Mouse (Mus musculus) megakaryocyte, adult 5-6 weeks (primary cell): Measurements from ENCODE around the gene Cops7a. TPM values are rescaled to one million over a fixed set of nuclear protein-coding genes. Genes with fewer than 3 reads are reported as not detected.

Experiments used
- ATAC-seq: 2 replicates; pipeline ENCODE4 v1.8.0; 2016; ENCODE audit warnings: mild to moderate bottlenecking, inconsistent platforms; ENCODE audit not compliant: poor library complexity, severe bottlenecking
- total RNA-seq, 2 experiments: library from RNA; stranded (forward) in 1 of 2; stranded (reverse) in 1 of 2; fragments of 153-499, 151-499 nt in 1 of 2; fragments of 221-1000, 200-1000 nt in 1 of 2; gene quantifications; 2 replicates each; pipeline versions ENCODE4 v1.2.3 to v1.2.4; 2015 to 2017

Gene Cops7a
- total RNA-seq, 2 experiments from 2014 or later: 25.7 to 35.4 TPM

GRCm38 (mm10) chr6:124918890-124919627 is 46.3 kb downstream of the Cops7a start:
- ATAC-seq: no peak

- ATAC-seq: no peak
These were observed 47.0 kb downstream of the Cops7a start for GRCm38 (mm10) chr6:124918331-124918690.

- ATAC-seq: peak; percentile 35
These were observed 47.6 kb downstream of the Cops7a start for GRCm38 (mm10) chr6:124917518-124918330.

- ATAC-seq: peak; percentile 78
These were observed 48.4 kb downstream of the Cops7a start for GRCm38 (mm10) chr6:124916695-124917517.

- no peak for ATAC-seq
These were observed 49.2 kb downstream of the Cops7a start for GRCm38 (mm10) chr6:124915942-124916694.

- no peak for ATAC-seq
These were observed 50.0 kb downstream of the Cops7a start for GRCm38 (mm10) chr6:124915160-124915941.

- no peak for ATAC-seq
These were observed 50.8 kb downstream of the Cops7a start for GRCm38 (mm10) chr6:124914511-124914910.

- ATAC-seq: no peak
These were observed 51.5 kb downstream of the Cops7a start for GRCm38 (mm10) chr6:124913721-124914285.

GRCm38 (mm10) chr6:124913214-124913613 is 52.1 kb downstream of the Cops7a start:
- ATAC-seq: 0 out of 2 replicates have a peak, but pooled peaks have one; percentile 15

GRCm38 (mm10) chr6:124911533-124912218 is 53.7 kb downstream of the Cops7a start, which contains the start of gene Lag3:
TSS of gene Lag3 (minus strand) at chr6:124911705.
- peak; percentile 24; the same call in 1 of the 2 replicates for ATAC-seq

GRCm38 (mm10) chr6:124910032-124910431 is 55.3 kb downstream of the Cops7a start:
- peak; percentile 26; the same call in 1 of the 2 replicates for ATAC-seq

Other genes with a start within 250 kb of the Cops7a start
- gene Ptpn6, start 226.8 kb downstream of the Cops7a start, total RNA-seq (2015): 308 and 336 TPM in 2 replicates
- gene Ptpn6, start 226.8 kb downstream of the Cops7a start, total RNA-seq (2017): 1,009 and 1,024 TPM in 2 replicates
- 177 and 203 TPM in 2 replicates for gene Grcc10, start 224.2 kb downstream of the Cops7a start, total RNA-seq (2015)
- gene Grcc10, start 224.2 kb downstream of the Cops7a start, total RNA-seq (2017): 121 and 136 TPM in 2 replicates
- gene Gm45234, start 209.5 kb downstream of the Cops7a start, total RNA-seq (2015): not detected in 2 replicates
- not detected in 2 replicates for gene Gm45234, start 209.5 kb downstream of the Cops7a start, total RNA-seq (2017)
- gene Atn1, start 209.0 kb downstream of the Cops7a start, total RNA-seq (2015): 25.7 and 29.8 TPM in 2 replicates
- gene Atn1, start 209.0 kb downstream of the Cops7a start, total RNA-seq (2017): 3.0 and 10.9 TPM in 2 replicates
- gene Eno2, start 195.9 kb downstream of the Cops7a start, total RNA-seq (2015): not detected in 2 replicates
- not detected in 2 replicates for gene Eno2, start 195.9 kb downstream of the Cops7a start, total RNA-seq (2017)
- gene Lrrc23, start 185.8 kb downstream of the Cops7a start, total RNA-seq (2015): not detected in 2 replicates
- gene Lrrc23, start 185.8 kb downstream of the Cops7a start, total RNA-seq (2017): 0.26 and 3.9 TPM in 2 replicates
- 5.1 and 8.0 TPM in 2 replicates for gene Spsb2, start 156.9 kb downstream of the Cops7a start, total RNA-seq (2015)
- 10.3 and 14.0 TPM in 2 replicates for gene Spsb2, start 156.9 kb downstream of the Cops7a start, total RNA-seq (2017)
- 134 and 144 TPM in 2 replicates for gene Tpi1, start 151.2 kb downstream of the Cops7a start, total RNA-seq (2015)
- gene Tpi1, start 151.2 kb downstream of the Cops7a start, total RNA-seq (2017): 93.8 and 113 TPM in 2 replicates
- 31.8 and 32.7 TPM in 2 replicates for gene Usp5, start 136.1 kb downstream of the Cops7a start, total RNA-seq (2015)
- gene Usp5, start 136.1 kb downstream of the Cops7a start, total RNA-seq (2017): 56.3 and 58.5 TPM in 2 replicates
- gene Cdca3, start 136.0 kb downstream of the Cops7a start, total RNA-seq (2015): 160 and 180 TPM in 2 replicates
- gene Cdca3, start 136.0 kb downstream of the Cops7a start, total RNA-seq (2017): 168 and 185 TPM in 2 replicates
- gene Gnb3, start 125.3 kb downstream of the Cops7a start, total RNA-seq (2015): not detected in 2 replicates
- gene Gnb3, start 125.3 kb downstream of the Cops7a start, total RNA-seq (2017): not detected in 2 replicates
- 0.09 and 0.14 TPM in 2 replicates for gene P3h3, start 107.8 kb downstream of the Cops7a start, total RNA-seq (2015)
- 0.61 TPM in 1 of 2 replicates, not detected in the other for gene P3h3, start 107.8 kb downstream of the Cops7a start, total RNA-seq (2017)
- not detected in 2 replicates for gene Gpr162, start 101.6 kb downstream of the Cops7a start, total RNA-seq (2015)
- gene Gpr162, start 101.6 kb downstream of the Cops7a start, total RNA-seq (2017): 0.33 TPM in 1 of 2 replicates, not detected in the other
- gene Cd4, start 77.3 kb downstream of the Cops7a start, total RNA-seq (2015): 0.09 and 0.71 TPM in 2 replicates
- 0.20 and 0.37 TPM in 2 replicates for gene Cd4, start 77.3 kb downstream of the Cops7a start, total RNA-seq (2017)
- 1.2 TPM in 2 replicates for gene Lag3, start 53.8 kb downstream of the Cops7a start, total RNA-seq (2015)
- gene Lag3, start 53.8 kb downstream of the Cops7a start, total RNA-seq (2017): 0.44 and 1.4 TPM in 2 replicates
- 129 and 159 TPM in 2 replicates for gene Ptms, start 45.4 kb downstream of the Cops7a start, total RNA-seq (2015)
- gene Ptms, start 45.4 kb downstream of the Cops7a start, total RNA-seq (2017): 195 and 207 TPM in 2 replicates
- 73.6 and 82.9 TPM in 2 replicates for gene Mlf2, start 34.2 kb downstream of the Cops7a start, total RNA-seq (2015)
- gene Mlf2, start 34.2 kb downstream of the Cops7a start, total RNA-seq (2017): 50.9 and 70.6 TPM in 2 replicates
- not detected in 2 replicates for gene Pianp, start 31.2 kb upstream of the Cops7a start, total RNA-seq (2015)
- not detected in 2 replicates for gene Pianp, start 31.2 kb upstream of the Cops7a start, total RNA-seq (2017)
- 67.0 and 70.0 TPM in 2 replicates for gene Zfp384, start 43.6 kb upstream of the Cops7a start, total RNA-seq (2015)
- gene Zfp384, start 43.6 kb upstream of the Cops7a start, total RNA-seq (2017): 34.1 and 36.0 TPM in 2 replicates
- 33.0 and 35.7 TPM in 2 replicates for gene Ing4, start 74.2 kb upstream of the Cops7a start, total RNA-seq (2015)
- 63.3 and 63.9 TPM in 2 replicates for gene Ing4, start 74.2 kb upstream of the Cops7a start, total RNA-seq (2017)
- gene Acrbp, start 84.2 kb upstream of the Cops7a start, total RNA-seq (2015): 9.0 and 14.2 TPM in 2 replicates
- 3.4 and 8.8 TPM in 2 replicates for gene Acrbp, start 84.2 kb upstream of the Cops7a start, total RNA-seq (2017)
- 25.1 and 25.5 TPM in 2 replicates for gene Lpar5, start 102.4 kb upstream of the Cops7a start, total RNA-seq (2015)
- gene Lpar5, start 102.4 kb upstream of the Cops7a start, total RNA-seq (2017): 27.6 and 30.0 TPM in 2 replicates
- 64.9 and 75.9 TPM in 2 replicates for gene Chd4, start 130.4 kb upstream of the Cops7a start, total RNA-seq (2015)
- gene Chd4, start 130.4 kb upstream of the Cops7a start, total RNA-seq (2017): 282 and 336 TPM in 2 replicates
- 8.5 and 12.1 TPM in 2 replicates for gene Nop2, start 166.4 kb upstream of the Cops7a start, total RNA-seq (2015)
- 22.6 and 24.6 TPM in 2 replicates for gene Nop2, start 166.4 kb upstream of the Cops7a start, total RNA-seq (2017)
- gene Iffo1, start 179.7 kb upstream of the Cops7a start, total RNA-seq (2015): 18.6 and 20.1 TPM in 2 replicates
- 14.3 and 21.7 TPM in 2 replicates for gene Iffo1, start 179.7 kb upstream of the Cops7a start, total RNA-seq (2017)
- 2,892 and 2,923 TPM in 2 replicates for gene Gapdh, start 200.9 kb upstream of the Cops7a start, total RNA-seq (2015)
- gene Gapdh, start 200.9 kb upstream of the Cops7a start, total RNA-seq (2017): 1,028 and 1,070 TPM in 2 replicates
- 195 and 225 TPM in 2 replicates for gene Ncapd2, start 226.2 kb upstream of the Cops7a start, total RNA-seq (2015)
- gene Ncapd2, start 226.2 kb upstream of the Cops7a start, total RNA-seq (2017): 181 and 231 TPM in 2 replicates
- gene Mrpl51, start 226.3 kb upstream of the Cops7a start, total RNA-seq (2015): 91.9 and 106 TPM in 2 replicates
- 72.8 and 81.9 TPM in 2 replicates for gene Mrpl51, start 226.3 kb upstream of the Cops7a start, total RNA-seq (2017)